Mouse (Mus musculus) liver, embryonic 14.5 days (tissue): ENCODE results near the gene Irs2.

Source experiments
- CTCF ChIP-seq: IDR thresholded peaks from 2 replicates; pipeline ENCODE4 v1.5.1; 2016; ENCODE audit warnings: antibody characterized with exemption, low read depth, control low read depth
- EP300 ChIP-seq: IDR thresholded peaks from 2 replicates; pipeline ENCODE4 v1.6.1; 2016; ENCODE audit warnings: antibody characterized with exemption, low read depth

GRCm38 (mm10) chr8:10952706-10953105 is 55.6 kb downstream of the Irs2 start:
- no peak for TF ChIP-seq EP300
- TF ChIP-seq CTCF: no peak
